Mouse (Mus musculus): ENCODE results near the gene Igf2bp1.
"Not testable (repeated sequence)": the region's sequence is repeated elsewhere in the genome, so short reads cannot be mapped to it uniquely, and the experiment has no call there.

The Igf2bp1 gene

GRCm38 (mm10) chr11:95957407-95957806 is 48.3 kb downstream of the Igf2bp1 start:
- DNase-seq: no peak

GRCm38 (mm10) chr11:95953313-95953712 is 52.4 kb downstream of the Igf2bp1 start:
- DNase-seq: no peak

DNA sequence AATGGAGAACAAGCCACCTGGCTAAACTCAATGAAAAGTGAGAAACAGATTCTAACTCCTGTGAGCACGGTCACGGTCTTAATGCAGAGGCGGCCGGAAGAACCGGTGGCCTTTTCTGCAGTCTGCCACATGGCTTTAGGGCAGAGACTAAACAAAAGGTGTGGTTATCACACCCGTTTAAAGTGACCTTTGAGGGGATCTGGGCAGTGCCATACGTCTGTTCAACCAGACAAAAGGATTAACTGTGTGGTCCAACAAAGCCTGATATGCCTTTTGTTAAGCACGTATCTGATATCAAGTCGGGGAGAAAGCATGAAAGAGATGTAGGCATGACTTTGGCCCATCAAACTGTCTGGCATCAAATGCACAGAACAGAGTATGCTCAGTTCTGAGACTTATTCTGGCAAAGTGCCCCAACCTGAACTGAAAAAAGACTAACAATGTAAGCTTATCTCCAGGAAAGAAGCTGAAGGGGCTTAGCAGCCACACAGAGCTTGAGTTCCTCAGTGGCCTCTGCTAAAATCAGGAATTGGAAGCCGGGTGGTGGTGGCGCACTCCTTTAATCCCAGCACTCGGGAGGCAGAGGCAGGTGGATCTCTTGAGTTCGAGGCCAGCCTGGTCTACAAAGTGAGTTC is 59.8 kb downstream of the Igf2bp1 start:
- DNase-seq: no peak

- DNase-seq: peak; percentile 52 to 68
Measured at GRCm38 (mm10) chr11:95939828-95940507, 65.8 kb downstream of the Igf2bp1 start.

- DNase-seq: peak; percentile 27 to 52
Measured at GRCm38 (mm10) chr11:95936409-95936808, 69.3 kb downstream of the Igf2bp1 start.

DNA sequence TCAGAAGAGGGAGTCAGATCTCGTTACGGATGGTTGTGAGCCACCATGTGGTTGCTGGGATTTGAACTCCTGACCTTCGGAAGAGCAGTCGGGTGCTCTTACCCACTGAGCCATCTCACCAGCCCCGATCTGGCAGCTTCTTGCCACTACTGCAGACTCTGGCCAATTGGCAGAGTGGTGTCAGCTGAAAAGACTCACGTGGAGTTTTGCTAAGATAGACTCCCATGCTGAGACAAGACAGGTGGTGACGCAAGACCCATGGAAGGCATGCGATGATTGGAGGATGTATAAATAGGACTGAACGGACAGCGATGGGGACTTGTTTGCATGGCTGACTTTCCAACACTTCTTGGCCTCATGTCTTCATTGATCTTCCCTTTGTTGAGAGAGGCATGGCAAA is 73.6 kb downstream of the Igf2bp1 start:
- not testable (repeated sequence) for DNase-seq

GRCm38 (mm10) chr11:95926398-95926797 is 79.3 kb downstream of the Igf2bp1 start:
- no peak for DNase-seq

- no peak for DNase-seq
Measured at GRCm38 (mm10) chr11:95925976-95926375, 79.8 kb downstream of the Igf2bp1 start.

GRCm38 (mm10) chr11:95924215-95924614 is 81.5 kb downstream of the Igf2bp1 start:
- no peak for DNase-seq

GRCm38 (mm10) chr11:95923477-95923876 is 82.3 kb downstream of the Igf2bp1 start:
- DNase-seq: not testable (repeated sequence)

DNA sequence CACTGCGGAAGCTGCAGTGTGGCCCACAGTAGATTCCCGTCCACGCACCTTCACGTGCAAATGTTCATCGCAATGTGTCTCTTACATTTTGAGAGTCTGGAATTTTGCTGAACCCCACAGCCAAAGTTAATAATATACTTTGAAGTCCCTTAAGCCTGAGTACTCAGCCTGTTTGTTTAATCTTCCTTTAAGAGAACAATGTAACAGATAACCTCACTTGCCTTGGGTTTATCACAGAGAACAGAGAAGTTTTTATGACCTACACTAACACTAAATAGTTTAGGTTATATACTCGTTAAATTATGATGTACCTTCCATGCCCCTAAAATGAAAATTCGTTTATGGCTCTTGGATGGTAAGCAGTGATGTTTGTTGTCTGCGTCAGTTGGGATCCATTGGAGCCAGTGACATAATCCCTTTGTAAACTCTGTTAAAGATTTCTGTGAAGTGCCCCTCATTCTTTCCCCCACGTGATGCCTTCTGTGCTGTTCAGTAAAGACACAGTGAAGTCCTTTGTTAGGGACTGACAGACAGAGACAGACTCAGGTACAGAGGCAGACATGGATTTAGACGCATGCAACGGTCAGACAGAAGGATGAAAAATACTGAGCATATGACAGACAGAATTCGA is 83.6 kb downstream of the Igf2bp1 start:
- DNase-seq: no peak

DNA sequence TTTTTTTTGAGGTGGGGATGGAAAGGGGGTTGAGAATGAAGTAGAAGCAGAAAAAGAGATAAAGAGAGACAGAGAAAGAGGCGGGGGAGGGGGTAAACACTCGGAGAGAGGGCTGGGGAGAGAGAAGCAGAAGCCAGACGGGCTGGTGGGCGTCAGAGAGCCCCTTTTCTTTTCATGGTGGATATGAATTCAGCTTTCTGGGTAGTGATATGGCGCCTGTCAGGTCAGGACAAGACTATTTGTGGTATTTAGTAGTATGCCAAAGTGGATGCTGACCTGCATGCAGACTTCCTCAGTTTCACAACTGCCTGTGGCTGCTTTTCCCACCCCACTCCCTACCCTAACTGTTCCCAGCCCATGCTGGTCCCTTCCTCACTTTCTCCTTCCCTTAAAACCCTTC is 89.3 kb downstream of the Igf2bp1 start:
- DNase-seq: no peak

GRCm38 (mm10) chr11:95915006-95915710 is 90.6 kb downstream of the Igf2bp1 start:
- DNase-seq: peak; percentile 16 to 38

DNA sequence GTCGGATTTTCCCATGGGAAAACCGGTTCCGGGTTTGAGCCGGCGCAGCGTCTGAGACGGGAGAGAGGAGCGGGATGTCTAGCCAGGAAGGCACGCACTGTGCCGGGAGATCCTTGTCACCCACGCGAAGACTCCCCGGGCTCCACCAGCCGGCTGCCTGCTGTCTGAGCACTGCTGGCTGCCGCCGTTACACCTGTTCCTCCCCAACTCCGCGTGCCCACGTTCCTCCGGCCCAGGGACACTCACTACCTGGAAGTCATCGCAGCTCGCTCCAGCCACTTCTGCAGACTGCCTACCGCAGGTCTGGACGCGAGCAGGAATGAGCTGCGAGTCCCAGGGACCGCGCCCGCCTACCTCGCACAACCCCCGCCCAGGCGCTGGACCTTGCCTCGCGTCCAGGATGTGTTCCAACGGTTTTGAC is 91.2 kb downstream of the Igf2bp1 start, which contains the start of gene B4galnt2:
Gene B4galnt2, minus strand, starts transcription at position 321 of the 421 bp plus-strand sequence.
- peak; percentile 33 to 57 for DNase-seq

DNA sequence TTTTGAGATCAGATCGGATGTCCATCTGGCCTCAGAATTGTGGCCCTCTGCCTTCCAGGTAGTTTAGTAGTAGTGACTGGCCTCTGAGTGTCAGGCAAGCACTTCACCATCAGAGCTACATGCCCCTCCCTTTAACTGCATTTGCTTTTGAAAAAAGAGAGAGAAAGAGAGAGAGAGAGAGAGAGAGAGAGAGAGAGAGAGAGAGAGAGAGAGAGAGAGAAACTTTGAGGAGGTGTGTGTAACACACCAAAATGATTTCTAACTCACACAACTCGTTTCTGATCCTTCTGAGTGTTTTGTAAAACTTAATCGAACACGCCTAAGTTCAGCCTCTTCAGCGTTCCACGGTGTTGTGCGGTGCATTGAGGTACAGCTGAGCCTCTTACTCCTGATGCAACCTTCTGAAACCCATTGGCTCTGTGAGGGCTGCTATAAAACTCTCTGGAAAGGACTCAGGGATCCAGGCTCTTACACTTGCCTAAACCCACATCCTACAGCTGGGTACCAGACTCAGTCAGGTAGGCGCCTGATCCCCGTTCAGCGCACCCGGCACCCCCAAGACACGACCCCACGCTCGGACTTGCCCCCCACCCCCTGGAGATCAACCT is 91.7 kb downstream of the Igf2bp1 start:
- no peak for DNase-seq

- no peak for DNase-seq
Measured at GRCm38 (mm10) chr11:95911579-95911978, 94.2 kb downstream of the Igf2bp1 start.

DNA sequence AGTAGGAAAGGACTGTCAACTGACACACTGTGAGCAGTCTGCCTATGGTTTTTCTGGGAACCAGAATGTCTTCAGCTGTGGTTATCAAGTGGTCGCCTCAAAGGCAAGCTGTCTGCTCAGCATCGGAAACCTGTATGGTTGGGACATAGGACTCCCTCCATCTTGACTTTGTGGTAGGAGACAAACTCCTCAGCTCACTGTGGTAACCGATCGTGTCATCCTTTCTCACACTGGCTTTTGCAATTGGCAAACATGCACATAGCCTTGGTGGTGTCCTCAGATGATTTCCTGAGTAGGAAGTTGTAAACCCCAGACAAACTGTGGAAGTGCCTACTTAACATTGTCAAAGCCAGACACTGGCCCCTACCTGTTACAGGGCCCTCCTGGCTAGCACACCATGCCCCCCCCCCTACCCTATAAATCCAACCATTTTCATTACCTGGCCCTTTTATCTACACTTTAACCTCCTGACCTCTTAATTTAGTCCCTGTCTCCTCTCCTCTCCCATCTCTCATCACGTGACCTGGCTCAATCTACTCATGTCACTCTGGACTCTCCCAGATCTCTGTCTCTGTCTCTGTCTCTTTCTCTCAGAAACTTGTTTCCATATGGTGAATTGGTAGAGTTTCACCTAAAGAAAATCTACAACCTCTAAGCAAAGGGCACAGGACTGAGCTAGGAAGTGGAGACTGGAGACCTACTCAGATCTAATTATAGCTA is 97.8 kb downstream of the Igf2bp1 start:
- no peak for DNase-seq

Data from kidney, postnatal 4 days (tissue).